Mouse (Mus musculus): ENCODE measurements around the gene Mob4.

DNA sequence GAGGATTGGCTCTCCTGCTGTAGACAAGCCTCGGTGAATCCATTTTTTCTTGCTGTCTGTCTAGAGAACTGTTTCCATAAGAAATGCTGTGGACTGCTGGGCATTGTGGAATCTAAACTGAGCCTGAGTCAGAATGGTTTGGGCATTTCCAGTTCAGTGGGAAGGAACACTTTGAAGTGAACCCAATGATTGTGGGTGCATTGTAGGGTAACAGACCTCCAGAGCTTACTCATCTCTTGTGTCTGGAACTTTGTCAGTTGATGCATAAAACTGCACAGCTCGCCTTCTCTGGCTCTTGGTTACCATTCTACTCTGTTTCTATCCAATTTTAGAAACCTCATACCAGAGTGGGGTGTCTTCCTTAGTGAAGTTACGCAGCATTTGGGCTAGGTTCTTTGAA, 27.2 kb downstream of the Mob4 start:
- TF ChIP-seq CTCF (IDR thresholded peaks at IDR 0.05; ENCODE audit: low read depth, low read length), result no peak
- no peak for TF ChIP-seq POLR2A (IDR thresholded peaks at IDR 0.05; ENCODE audit: borderline replicate concordance, low read depth, low read length)
